Mouse (Mus musculus): ENCODE measurements around the gene Col4a3.

GRCm38 (mm10) chr1:82596864-82597596 is 10.3 kb downstream of the Col4a3 start:
- TF ChIP-seq EP300 (IDR thresholded peaks at IDR 0.05; ENCODE audit: insufficient read depth, low read depth, low read length) (no peak), CTCF (IDR thresholded peaks at IDR 0.05) (no peak)
